Mouse (Mus musculus): ENCODE measurements at regions not wholly inside any gene's neighbourhood (a gene's known extent, or its start where the extent isn't known, plus 50 kb on each side); places are given as distances from the start of the nearest gene placed in this dataset.
A peak's percentile ranks its signal among the peaks of the same experiment; 100 is the strongest.

- DNase-seq, result no peak
Observed at GRCm38 (mm10) chr6:31645261-31645660, 81.5 kb upstream of the Podxl start.

- no peak for DNase-seq
Observed at GRCm38 (mm10) chr6:31644504-31644903, 80.7 kb upstream of the Podxl start.

DNA sequence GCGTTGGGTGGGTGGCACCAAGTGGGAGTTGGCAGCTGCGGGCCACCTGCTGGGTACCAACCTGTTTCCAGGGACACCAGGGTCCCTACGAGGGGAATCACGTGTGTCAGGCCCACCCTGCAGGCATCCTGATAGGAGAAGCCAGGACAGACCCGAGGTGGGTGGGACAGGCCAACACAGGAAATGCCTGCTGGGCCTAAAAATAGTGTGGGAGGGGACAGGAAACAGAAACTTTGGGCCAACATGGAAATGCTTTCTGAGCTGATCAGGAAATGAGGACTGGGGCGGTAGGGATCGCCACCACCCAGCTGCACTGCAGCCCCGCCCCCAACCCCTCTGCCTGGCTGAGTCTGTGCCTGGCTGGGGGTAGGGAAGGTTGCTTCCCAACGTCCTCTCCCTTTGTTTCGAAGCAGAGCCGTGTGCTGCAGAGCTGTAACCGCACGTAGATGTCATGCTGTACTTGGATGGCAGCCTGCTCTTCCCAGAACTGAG is 78.7 kb upstream of the Podxl start:
- DNase-seq, result peak in 1 of 2 experiments; percentile 6

DNA sequence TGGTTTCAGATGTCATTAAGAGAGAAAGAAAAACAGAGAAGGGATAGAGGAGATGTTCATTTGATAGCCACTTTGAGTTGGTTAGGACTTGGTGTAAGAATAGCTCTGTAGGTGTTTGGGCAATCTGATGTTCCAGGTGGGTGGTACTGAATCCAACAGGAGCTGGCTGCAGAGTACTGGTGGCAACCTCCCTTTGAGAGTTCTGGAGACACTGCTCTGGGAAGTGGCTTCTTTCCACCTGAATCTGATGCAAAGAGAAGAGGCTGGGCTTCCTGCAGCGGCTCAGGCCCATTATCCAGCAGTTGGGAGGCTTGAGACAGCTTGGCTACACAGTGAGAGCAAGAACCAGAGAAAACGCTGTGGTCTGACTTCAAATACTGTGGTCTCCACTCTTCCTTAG is 77.0 kb upstream of the Podxl start:
- no peak for DNase-seq

GRCm38 (mm10) chr6:31639460-31639859 is 75.7 kb upstream of the Podxl start:
- DNase-seq, result no peak

- DNase-seq, result no peak
Observed at GRCm38 (mm10) chr6:31638434-31639220, 74.8 kb upstream of the Podxl start.

GRCm38 (mm10) chr6:31637371-31638052 is 73.7 kb upstream of the Podxl start:
- no peak for DNase-seq

DNA sequence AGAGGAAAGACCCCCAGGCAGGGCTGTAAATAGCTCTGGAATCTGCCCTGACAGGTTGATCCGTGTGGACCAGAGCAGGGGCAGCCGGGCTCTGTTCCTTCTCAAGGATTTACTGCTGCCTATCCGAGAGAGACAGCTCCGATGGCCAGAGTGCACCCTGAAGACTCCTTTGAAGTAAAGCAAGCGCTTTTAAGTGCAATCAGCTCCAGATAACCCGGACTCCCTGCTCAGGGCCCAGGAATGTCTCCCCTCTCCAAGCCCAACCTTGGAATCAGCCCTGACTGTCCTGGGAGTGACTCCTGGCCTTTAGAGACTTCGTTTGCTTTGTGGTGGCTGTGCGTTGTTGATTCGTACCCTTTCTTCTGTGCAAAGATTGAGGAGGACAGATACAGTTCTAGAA is 73.2 kb upstream of the Podxl start:
- no peak for DNase-seq

- no peak for DNase-seq
Observed at GRCm38 (mm10) chr6:31632485-31632884, 68.7 kb upstream of the Podxl start.

DNA sequence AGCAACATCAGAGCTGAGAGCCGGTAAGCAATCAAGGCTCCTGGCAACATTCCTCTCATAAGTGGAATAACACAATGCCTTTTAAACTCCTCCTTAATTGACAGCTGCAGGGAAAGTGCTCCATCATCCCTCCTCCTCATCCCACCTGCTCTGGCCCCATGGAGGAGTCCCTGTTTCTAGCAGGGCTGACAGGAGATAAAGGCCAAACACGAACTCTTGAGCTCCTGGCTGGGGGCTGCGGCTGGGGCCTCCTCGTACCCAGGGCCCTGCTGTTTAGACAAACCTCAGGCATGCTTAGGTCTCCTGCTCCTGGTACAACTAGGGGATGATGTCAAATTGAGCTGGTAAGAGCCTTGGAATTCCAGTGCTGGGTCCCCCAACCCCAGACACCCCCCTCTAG is 66.2 kb upstream of the Podxl start:
- no peak for DNase-seq

DNA sequence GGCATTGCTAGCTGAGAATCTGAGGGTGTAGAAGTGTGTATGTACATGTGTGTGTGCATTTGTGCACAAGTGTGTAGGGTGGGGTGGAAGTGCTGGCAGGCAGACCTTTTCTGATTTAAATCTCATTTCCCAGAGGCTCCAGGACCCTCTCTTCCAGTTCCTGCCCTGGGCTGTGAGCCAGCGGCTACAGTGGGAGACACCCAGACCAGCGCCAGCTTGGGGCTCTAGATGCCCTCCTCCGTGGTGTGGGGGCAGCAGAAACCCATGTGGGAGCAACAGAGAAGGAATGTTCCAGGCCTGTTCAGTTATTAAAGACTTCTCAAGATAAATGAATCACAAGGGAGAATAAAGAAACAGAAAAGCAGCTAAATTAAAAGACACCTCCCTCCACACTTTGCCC is 64.1 kb upstream of the Podxl start:
- no peak for DNase-seq

DNA sequence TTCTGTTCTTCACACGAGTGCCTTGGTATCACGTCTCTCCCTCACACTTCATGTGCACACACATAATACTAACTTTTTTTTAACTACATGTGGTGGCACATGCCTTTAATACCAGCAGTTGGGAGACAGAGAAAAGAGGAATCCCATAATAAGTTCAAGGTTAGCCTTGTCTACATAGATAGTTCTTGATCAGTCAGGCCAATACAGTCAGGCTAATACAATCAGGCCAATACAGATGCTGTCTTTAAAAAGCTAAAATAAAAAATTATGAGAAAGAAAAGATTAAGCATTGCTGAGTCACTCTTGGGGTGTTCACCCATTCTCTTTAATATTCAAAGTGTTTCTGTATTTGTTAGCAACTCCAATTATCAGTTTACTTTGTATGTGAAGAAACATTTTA is 61.3 kb upstream of the Podxl start:
- no peak for DNase-seq

GRCm38 (mm10) chr6:31624374-31624773 is 60.6 kb upstream of the Podxl start:
- no peak for DNase-seq

DNA sequence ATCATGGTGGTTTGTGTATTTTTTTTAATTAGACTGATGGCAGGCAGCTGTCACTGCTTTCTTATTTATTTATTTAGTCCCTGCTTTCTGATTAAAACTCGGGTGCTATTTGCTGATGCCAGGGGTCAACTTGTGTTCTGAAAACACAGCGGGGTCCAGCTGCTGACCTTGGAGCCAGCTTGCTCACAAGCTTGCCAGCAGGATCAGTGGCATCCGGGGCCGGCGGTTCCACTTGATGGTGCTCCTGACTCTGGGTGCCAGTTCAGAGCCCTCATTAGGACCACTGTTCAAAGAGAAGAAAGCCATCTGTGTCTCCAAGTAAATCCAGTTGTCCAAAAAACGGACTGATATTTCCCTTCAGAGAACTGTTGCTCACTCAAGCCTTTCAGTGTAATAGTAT is 57.2 kb upstream of the Podxl start:
- no peak for DNase-seq

DNA sequence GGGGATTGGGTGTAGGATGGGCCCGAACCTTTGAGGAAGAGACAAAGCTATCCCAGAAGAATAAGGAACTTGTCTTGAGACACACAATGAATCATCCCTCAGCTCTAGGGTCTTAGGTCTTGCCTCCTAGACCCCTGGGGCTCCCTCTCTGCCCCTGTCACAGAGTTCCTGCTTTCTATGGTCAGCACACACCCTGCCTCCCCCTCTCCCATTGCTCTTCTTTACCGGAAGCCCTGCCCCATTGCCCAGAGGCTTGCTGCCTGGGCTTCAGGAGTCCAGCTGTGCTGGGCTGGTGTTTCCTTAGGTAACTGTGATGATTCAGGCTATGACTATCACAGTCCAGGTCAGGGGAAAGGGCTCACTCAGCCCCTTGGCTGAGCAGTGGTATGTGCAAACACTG is 55.1 kb upstream of the Podxl start:
- DNase-seq, result no peak

GRCm38 (mm10) chr6:31617341-31617740 is 53.6 kb upstream of the Podxl start:
- DNase-seq, result no peak

DNA sequence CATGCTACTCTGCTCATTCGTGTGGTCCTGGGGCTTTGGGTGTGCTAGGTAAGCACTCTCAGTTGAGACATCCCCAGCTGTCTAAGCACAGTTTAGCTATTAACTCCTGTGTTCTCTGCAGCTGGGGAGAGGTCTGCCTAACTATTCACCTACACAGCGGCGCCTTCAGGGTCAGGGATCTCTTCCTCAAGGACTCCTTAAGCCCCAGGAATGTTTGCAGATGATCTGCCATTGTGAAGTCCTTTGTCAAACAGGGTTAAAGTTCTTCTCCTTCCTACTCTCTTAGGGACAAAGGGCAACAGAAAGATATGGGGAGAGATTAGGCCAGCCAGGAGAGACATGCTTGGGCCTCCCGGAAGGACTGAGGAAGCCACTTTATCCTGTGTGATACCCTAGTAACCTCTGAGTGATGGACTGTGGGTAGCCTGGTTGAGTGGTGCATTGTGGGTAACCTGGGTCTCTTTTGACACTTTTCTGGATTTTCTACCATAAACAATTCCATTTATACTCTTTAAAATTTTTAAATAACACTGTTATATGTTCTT is 51.7 kb upstream of the Podxl start:
- DNase-seq, result no peak

GRCm38 (mm10) chr6:31614563-31614962 is 50.8 kb upstream of the Podxl start:
- no peak for DNase-seq

DNA sequence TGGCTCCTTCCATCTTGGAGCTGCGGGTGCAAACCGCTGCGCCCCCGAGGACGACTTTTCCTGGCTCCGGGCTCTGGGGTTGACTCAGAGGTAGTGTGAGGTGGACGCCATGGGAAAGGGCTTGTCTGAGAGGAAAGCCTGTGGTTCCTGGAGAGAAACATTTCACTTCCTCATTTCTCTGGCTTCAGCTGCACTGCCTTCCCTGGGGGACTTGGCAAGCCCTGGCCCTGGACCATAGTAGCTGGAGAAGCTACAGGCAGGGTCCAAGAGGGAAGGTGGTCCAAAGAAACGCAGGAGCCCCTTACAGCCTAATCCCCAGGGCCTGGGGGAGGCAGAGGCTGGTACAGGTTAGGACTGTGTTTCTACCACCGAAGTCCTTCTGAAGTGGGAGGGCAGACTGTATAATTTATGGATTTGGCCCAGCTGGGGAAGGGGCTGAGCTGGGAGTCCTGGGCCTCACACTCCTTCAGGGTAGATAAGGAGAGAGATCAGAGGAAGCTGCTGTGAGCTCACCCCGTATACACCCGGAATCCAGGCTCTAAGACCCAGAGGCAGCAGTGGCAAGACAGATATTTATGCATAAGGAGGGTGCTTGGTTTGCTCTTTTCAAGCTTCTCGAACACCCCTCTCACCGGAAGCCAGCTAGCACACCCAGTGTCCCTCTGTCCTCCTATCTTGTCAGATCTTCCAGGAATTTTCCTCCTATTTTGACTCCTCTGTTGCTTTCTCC is 50.0 kb upstream of the Podxl start:
- no peak for DNase-seq
